Mouse (Mus musculus): ENCODE results near the gene Lexm.

DNA sequence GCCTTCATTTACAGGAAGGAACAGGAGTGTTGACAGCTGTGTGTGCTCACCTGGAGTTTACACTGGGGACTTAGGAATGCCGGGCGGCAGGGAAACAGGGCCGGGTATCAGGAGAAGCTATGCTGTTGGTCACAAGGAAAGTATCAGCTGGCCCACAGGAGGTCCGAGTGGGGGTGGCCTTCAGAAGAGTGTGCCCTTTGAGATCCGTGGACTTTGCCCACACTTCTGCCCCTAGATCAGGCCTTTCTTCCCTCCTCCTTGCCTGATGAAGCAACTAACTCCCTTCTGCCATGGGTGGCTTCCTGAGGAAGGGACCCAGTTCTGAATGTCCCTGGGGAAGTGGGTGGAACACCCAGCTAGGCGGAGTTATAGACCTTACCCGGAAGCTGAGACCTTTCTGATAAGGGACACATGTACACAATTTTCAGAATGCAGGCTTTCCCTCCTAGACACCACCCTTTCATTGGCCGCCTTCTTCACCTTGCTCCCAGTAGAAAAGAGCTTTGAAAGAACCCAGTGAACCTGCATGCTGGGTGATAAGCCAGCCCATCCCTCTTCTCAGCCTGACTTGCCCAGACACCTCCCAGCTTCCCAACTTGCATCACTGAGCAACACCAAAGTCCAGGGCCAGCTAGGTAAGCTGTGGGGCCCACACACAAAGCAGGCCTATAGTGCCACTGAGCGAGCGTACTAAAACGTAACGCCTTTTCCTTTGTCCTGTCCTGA, 34.5 kb downstream of the Lexm start:
- TF ChIP-seq CTCF (IDR thresholded peaks at IDR 0.05; ENCODE audit: low read depth) = no peak
- TF ChIP-seq EP300 (IDR thresholded peaks at IDR 0.05; ENCODE audit: low read depth) = no peak

Measured in heart, postnatal 0 days (tissue).